Mouse (Mus musculus) ES-E14 (cell line): ENCODE results near the gene Mast3. TPM values are rescaled to one million over a fixed set of nuclear protein-coding genes. Genes with fewer than 3 reads are reported as not detected.

Experiments
- DNase-seq: peaks from one replicate; pipeline ENCODE4 v3.0.0-alpha.2; 2013; ENCODE audit warnings: low read depth, low spot score
- H3K27ac ChIP-seq: 2 replicates; pipeline ENCODE4 v1.5.1; 2012; ENCODE audit warnings: low read depth, mild to moderate bottlenecking, low read length, moderate library complexity, mixed read lengths; ENCODE audit not compliant: poor library complexity, insufficient read depth, severe bottlenecking
- H3K36me3 ChIP-seq: 2 replicates; pipeline ENCODE4 v1.6.1; 2012; ENCODE audit warnings: mild to moderate bottlenecking, low read length, moderate library complexity, mixed read lengths; ENCODE audit not compliant: control insufficient read depth, poor library complexity, insufficient read depth, severe bottlenecking
- H3K4me1 ChIP-seq, 2 experiments: fragments of 150-350 bp in 1 of 2; sonication (generic) in 1 of 2; 2 replicates each; pipeline ENCODE4 v1.6.1; 2012; ENCODE audit warnings: low read length in 2 of 2, mild to moderate bottlenecking in 1 of 2, mixed read lengths in 1 of 2; ENCODE audit not compliant: control insufficient read depth in 2 of 2, insufficient read depth in 2 of 2, poor library complexity in 1 of 2
- H3K4me3 ChIP-seq, 2 experiments: fragments of 150-350 bp in 1 of 2; sonication (generic) in 1 of 2; 2 replicates each; pipeline ENCODE4 v1.5.1; 2012; ENCODE audit warnings: low read length in 2 of 2, low read depth in 1 of 2, mild to moderate bottlenecking in 1 of 2, mixed read lengths in 1 of 2; ENCODE audit not compliant: insufficient read depth in 1 of 2, poor library complexity in 1 of 2, severe bottlenecking in 1 of 2
- H3K9ac ChIP-seq: 2 replicates; pipeline ENCODE4 v1.6.1; 2012; ENCODE audit warnings: low read depth, mild to moderate bottlenecking, low read length, mixed read lengths; ENCODE audit not compliant: poor library complexity, insufficient read depth, severe bottlenecking
- H3K9me3 ChIP-seq: fragments of 150-350 bp; sonication (generic); 2 replicates; pipeline ENCODE4 v1.6.1; 2012; ENCODE audit warnings: low read depth, mild to moderate bottlenecking, low read length; ENCODE audit not compliant: control insufficient read depth, insufficient read depth
- CHD2 ChIP-seq: IDR thresholded peaks from 2 replicates; pipeline ENCODE4 v1.6.1; 2014; ENCODE audit warnings: mild to moderate bottlenecking, low read depth, low read length, inconsistent platforms
- HCFC1 ChIP-seq: IDR thresholded peaks from 2 replicates; pipeline ENCODE4 v1.6.1; 2012; ENCODE audit warnings: low read length, inconsistent platforms, borderline replicate concordance; ENCODE audit not compliant: insufficient read depth
- MAFK ChIP-seq: IDR thresholded peaks from 2 replicates; pipeline ENCODE4 v1.6.1; 2014; ENCODE audit warnings: mild to moderate bottlenecking, low read depth, low read length, inconsistent platforms; ENCODE audit not compliant: insufficient read depth
- ZC3H11A ChIP-seq: IDR thresholded peaks from 2 replicates; pipeline ENCODE4 v1.6.1; 2012; ENCODE audit warnings: low read depth, mild to moderate bottlenecking, inconsistent platforms, low read length, borderline replicate concordance
- ZNF384 ChIP-seq: IDR thresholded peaks from 2 replicates; pipeline ENCODE4 v1.6.1; 2012; ENCODE audit warnings: low read depth, low read length, inconsistent platforms
- in situ Hi-C, 2 experiments: fragments of 600-800 bp; cut with MboI; formaldehyde crosslinking; loops; one replicate each; pipeline ENCODE4 v1.15.1; 2025; ENCODE audit warnings: low sequenced_read_pairs in 2 of 2, inconsistent platforms in 1 of 2; ENCODE audit not compliant: unreplicated experiment in 2 of 2
- total RNA-seq: library from RNA; depleted of rRNA; stranded (reverse); fragments of 300-350 nt; gene quantifications from 2 replicates; pipeline ENCODE4 v1.2.3, GENCODE M21; 2012

Mast3 gene
- total RNA-seq, 1 experiment: 7.8 TPM

GRCm38 (mm10) chr8:70838654-70839407 is 34.0 kb upstream of the Mast3 start:
- Histone ChIP-seq H3K36me3 (peaks cover 18% of the 10 kb centered on the region), H3K9ac (peak overlapping the region; percentile 78), H3K9me3 (no peaks in the 10 kb centered on the region), H3K27ac (peak overlapping the region; percentile 42), H3K4me1 (peaks cover 4 to 9% of the 10 kb centered on the region in 2 experiments; a peak in 3 of 4 replicates), H3K4me3 (peak overlapping the region; percentile 72 to 78)
- TF ChIP-seq CHD2: no peak
- TF ChIP-seq ZC3H11A: no peak
- TF ChIP-seq MAFK: no peak
- TF ChIP-seq ZNF384: no peak
- no peak for TF ChIP-seq HCFC1
- no peak for DNase-seq
- in situ Hi-C loops: no loop called here

- peaks cover 18% of the 10 kb centered on the region for H3K36me3 ChIP-seq
- in situ Hi-C loops: no loop called here
- no peak for TF ChIP-seq ZNF384
- TF ChIP-seq CHD2: no peak
- no peak for TF ChIP-seq MAFK
- no peak for TF ChIP-seq HCFC1
- TF ChIP-seq ZC3H11A: no peak
- H3K4me1 ChIP-seq: peaks cover 4 to 8% of the 10 kb centered on the region in 2 experiments
- no peaks in the 10 kb centered on the region for H3K9me3 ChIP-seq
- no peak overlapping the region for H3K9ac ChIP-seq
- DNase-seq: no peak
- H3K4me3 ChIP-seq: no peak overlapping the region
- H3K27ac ChIP-seq: no peak overlapping the region
These were observed 31.8 kb upstream of the Mast3 start for GRCm38 (mm10) chr8:70836666-70837065.

GRCm38 (mm10) chr8:70834071-70834470 is 29.2 kb upstream of the Mast3 start:
- in situ Hi-C loops: no loop called here
- Histone ChIP-seq H3K36me3 (peaks cover 18% of the 10 kb centered on the region), H3K27ac (no peak overlapping the region), H3K9me3 (no peaks in the 10 kb centered on the region), H3K4me1 (peaks cover 0 to 8% of the 10 kb centered on the region in 2 experiments; a peak in 2 of 4 replicates), H3K9ac (peak overlapping the region; percentile 50; the same call in 1 of the 2 replicates), H3K4me3 (no peak overlapping the region)
- no peak for DNase-seq
- TF ChIP-seq HCFC1: no peak
- TF ChIP-seq ZC3H11A: no peak
- no peak for TF ChIP-seq CHD2
- no peak for TF ChIP-seq ZNF384
- TF ChIP-seq MAFK: no peak

- Histone ChIP-seq H3K4me1 (peaks cover 0 to 8% of the 10 kb centered on the region in 2 experiments; a peak in 2 of 4 replicates), H3K36me3 (peaks cover 18% of the 10 kb centered on the region), H3K4me3 (peak overlapping the region in 1 of 2 experiments; percentile 40; a peak in 2 of 4 replicates), H3K9ac (peak overlapping the region; percentile 50), H3K27ac (no peak overlapping the region), H3K9me3 (no peaks in the 10 kb centered on the region)
- in situ Hi-C loops: no loop called here
- DNase-seq: no peak
- TF ChIP-seq CHD2 (no peak), MAFK (no peak), ZNF384 (no peak), ZC3H11A (no peak), HCFC1 (no peak)
These were observed 28.7 kb upstream of the Mast3 start for GRCm38 (mm10) chr8:70833520-70833919.

- in situ Hi-C loops: no loop called here
- peaks cover 18% of the 10 kb centered on the region for H3K36me3 ChIP-seq
- no peak overlapping the region for H3K9ac ChIP-seq
- H3K4me1 ChIP-seq: peaks cover 0 to 8% of the 10 kb centered on the region in 2 experiments; a peak in 2 of 4 replicates
- no peak for DNase-seq
- no peaks in the 10 kb centered on the region for H3K9me3 ChIP-seq
- no peak overlapping the region for H3K27ac ChIP-seq
- TF ChIP-seq MAFK: no peak
- no peak for TF ChIP-seq HCFC1
- TF ChIP-seq ZC3H11A: no peak
- no peak for TF ChIP-seq ZNF384
- no peak for TF ChIP-seq CHD2
- H3K4me3 ChIP-seq: no peak overlapping the region
These were observed 28.2 kb upstream of the Mast3 start for GRCm38 (mm10) chr8:70833018-70833482.
